Mouse (Mus musculus): Measurements from ENCODE around the gene Kyat3.
A peak's percentile ranks its signal among the peaks of the same experiment; 100 is the strongest.
"Not testable (repeated sequence)": the region's sequence is repeated elsewhere in the genome, so short reads cannot be mapped to it uniquely, and the experiment has no call there.

Kyat3 gene

DNA sequence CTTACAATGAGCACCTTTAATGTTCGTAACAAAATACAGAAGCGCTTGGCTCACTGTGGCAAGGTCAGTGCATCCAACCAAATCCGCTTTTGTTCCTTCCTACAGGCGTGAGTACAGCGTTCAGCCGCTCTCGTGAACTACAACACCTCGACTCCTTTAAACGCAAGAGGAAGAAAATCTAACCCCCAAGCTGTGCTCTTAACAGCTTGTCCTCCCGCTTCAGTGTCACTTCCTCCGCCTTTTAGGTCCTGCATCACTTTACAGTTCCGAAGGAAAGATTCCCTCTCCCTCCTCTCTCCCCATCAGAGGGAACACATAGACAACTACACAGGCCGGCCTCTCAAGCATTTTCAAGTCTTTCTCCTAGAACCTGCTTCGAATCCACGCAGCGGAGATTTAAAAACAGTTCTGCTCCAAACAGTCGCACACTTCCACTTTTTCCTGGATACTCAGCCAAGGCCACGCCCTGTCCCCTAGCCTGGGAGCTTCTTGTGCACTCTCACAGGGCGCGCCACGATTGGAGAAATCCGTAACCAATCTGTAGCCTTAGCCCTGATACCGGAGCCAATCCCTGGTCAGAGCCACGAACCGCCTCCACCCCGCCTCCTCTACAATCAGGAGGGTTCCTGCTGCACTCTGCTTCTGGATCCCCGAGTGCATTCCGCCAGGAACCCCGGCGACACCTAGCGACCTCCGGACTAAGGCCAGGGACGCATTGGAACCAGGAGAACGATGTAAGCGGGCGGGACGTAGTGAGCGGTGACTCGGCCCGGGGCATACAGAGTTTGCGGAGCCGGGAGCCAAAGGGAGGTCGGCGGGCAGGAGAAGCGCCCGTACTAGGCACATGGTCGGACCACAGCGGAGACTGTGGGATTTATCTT is at the start of gene Kyat3:
Gene Kyat3 (plus strand): TSS at position 610 of the 881 bp plus-strand sequence.
- peak; percentile 70 to 81 for DNase-seq (ENCODE audit: low spot score in 2 of 2)

DNA sequence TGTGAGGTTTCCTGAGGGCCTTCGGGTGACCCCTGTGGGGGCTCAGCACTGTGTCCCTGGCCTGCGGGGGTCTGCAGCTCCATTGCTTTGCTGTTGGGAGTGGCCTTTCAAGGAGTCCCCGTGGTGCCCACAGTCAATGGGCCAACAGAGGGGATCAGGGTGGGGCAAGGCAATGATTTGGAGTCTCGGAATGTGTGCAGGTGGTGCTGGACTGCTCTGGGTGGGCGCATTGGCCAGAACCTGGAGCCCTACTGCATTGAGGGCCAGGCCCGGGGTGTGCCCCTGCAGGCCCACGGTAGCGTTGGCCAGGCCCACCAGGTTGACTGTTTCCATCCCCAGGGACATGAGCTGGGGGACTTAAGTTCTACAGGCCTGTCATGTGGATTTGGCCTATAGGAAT is 36.1 kb upstream of the Kyat3 start:
- DNase-seq (ENCODE audit: low spot score in 2 of 2): no peak

DNA sequence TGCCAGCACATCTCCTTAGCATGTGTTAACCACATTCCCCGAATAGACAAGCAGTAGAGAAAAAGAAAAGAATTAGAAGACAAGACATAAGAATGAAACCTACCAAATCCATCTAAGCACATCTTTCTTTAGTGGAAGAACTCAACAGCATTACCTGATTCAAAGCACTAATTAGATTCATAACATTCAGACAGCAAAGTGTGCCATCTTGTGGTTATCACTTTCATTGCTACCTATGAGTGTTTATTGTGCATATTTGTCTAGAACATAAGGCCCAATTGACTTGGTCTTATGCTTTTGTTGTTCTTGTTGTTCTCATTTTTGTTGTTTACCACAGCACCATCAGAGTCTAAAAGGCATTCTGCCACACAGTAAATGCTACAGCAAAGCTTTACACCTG is 26.2 kb upstream of the Kyat3 start:
- DNase-seq (ENCODE audit: low spot score in 2 of 2): no peak

DNA sequence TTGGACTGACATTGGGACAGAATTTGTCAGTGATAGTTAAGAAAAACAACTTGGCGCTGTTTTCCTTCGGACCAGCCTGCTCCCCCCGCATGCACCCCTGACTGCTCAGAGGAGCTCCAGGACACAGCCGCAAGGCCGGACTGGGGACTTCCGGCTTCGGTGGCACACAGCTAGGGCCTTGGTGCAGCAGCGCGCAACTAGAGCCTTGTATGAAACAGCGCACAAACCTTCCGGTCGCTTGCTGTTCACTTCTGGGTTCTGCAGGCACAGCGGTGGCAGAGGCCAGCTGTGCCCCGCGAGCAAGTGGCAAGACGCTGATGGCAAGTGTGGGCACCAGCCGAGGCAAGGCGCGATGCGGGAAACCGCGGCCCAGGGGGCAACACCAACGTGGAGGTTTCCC is 12.9 kb upstream of the Kyat3 start:
- DNase-seq (ENCODE audit: low spot score in 2 of 2): no peak

DNA sequence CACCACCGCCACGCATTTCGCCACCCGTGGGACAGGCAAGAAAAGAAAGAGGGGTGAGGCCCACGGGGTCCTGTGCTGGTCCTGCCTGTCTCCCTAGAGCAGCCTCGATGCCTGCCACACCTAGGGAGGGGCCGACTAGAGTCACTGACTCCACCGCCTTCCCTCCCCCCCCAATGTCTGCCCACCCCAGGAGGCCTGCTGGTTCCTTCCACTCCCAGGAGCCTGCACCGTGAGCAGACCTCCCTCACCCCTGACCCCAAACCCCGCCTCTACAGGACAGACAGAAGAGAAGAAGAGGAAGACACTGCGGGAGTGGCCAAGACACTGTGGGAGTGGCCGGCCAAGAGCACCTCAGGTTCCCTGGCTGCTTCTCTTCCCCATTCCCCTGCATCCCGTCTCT is 12.5 kb upstream of the Kyat3 start:
- no peak for DNase-seq (ENCODE audit: low spot score in 2 of 2)

DNA sequence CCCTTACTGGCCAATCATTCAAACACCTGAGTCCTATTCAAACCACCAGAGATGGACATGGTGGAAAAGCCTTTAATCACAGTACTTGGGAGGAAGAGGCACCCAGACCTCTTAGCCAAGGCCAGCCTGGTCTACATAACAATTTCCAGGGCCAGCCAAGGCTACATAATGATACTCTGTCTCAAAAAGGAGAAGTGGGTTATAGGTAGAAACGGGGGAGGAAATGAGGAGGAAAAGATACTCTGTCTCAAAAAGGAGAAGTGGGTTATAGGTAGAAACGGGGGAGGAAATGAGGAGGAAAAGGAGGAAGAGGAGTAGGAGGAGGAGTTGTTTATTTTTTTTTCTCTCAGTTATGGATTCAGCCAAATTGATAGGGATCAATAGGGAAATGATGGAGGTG is 4.3 kb upstream of the Kyat3 start:
- no peak for DNase-seq (ENCODE audit: low spot score in 2 of 2)

DNA sequence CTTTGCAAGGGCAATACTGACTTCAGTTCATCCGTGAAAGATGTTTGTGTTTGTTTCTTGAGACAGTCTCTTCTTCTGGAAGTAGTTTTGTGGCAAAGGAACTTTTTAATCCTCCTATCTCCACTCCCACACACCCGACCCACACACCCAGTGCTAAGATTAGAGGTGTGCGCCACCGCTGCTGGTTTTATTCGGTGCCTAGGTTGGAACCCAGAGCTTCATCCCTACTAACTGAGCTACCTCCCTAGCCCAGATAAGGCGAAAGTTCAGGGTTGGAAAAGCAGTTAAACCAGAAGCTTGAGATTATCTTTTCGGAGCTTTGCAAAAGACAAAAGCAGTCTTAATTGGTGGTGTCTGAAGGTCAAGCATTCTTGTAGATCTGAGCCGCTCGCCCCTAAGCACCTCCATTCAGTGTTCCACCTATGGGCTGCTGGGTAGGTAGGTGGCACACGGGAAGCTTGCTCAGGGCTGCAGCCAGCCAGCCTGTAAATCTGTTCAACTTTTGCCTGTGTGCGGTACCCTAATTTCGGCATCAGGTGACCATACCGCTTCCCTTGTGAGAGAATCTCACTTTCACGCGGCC is 647 bp downstream of the Kyat3 start:
- DNase-seq (ENCODE audit: low spot score in 2 of 2): no peak

DNA sequence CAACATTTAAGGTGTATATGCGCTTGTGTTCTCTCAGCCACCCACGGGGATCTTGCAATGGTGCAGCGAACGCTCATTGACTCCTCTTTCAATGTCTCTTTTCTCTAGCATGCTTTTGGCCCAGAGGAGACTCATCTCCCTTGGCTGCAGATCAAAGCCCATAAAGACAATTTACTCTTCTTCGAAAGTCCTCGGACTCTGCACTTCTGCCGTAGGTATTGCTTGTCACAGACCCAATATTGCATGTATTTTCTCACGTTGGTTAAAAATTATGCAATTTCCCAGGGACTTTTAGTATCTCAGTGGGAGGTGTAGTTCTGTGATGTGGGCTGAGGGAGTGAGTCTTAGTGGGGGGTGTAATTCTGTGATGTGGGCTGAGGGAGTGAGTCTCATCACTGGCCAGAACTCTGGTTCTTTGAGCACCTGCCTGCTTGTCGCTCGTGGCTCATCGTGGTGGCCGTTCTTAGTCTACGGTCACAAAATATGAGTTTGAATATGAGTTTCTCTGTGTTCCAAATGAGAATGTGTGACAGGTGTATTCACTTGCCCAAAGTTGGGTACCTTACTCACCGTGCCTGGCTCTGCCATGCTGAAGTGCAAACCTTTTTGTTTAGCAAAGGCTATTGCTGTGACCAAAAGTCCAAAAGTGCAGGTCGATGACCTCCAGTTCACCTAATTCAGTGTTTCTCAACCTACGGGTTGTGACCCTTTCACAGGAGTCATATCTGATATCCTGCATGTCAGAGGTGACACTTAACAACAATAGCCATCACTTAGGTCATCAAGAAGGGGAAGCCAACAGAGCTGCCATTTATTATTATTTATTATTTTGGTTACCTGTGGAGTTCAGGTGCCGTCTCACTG is 6.0 kb downstream of the Kyat3 start:
- no peak for DNase-seq (ENCODE audit: low spot score in 2 of 2)

DNA sequence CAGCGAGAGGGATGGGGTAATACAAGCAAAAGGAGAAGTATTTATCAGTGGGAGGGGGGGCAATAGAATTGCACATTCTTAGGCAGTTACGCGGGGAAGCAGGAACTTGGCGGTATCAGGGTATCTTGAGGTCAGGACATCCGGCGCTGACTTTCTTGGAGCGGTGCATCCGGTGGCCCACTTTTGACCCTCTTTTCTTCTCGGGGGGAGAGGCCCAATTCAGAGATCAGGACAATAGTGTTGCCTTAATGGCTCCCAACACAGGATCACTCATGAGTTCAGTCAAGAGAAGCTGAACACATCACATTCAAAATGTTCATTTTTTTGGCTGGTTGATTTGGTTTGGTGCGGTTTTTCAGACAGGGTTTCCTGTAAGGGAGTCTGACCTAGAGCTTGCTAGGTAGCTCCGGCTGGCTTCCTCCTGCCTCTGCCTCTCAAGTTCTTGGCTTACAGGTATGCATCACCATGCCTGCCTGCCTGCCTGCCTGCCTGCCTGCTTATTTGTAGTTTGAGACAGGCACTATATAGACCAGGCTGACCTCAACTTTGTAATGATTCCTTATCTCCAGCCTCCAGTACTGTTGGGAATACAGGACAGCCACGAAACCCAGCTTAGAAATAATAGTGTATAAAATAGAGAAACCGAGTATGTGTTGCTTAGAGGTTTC is 7.5 kb downstream of the Kyat3 start:
- not testable (repeated sequence) for DNase-seq (ENCODE audit: low spot score in 2 of 2)

DNA sequence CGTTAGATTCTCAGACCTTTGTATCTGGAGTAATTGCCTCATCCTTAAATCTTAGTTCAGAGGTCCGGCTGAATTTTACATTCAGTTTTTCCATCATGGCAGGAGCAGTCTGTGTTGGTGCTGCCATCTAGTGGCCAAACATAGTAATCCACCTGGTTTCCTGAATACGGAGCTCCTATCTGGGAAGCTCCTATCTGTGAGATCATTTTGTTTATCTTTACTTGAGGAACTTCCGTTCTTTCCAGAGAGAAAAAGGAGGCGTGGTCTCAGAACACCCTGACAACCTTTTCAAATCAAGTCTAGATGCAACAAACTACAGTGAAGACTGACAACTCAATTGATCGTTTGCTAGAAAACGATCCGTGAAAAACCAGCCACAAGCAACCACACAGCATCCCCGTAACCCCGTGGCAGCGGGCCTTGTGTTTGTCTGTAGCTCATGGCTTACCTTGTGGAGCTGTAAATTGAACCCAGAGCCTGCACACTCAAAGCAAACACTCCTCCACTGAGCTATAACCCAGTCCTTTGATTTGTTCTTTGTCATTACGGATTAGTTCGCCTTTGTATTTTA is 8.1 kb downstream of the Kyat3 start:
- peak; percentile 62 to 76 for DNase-seq (ENCODE audit: low spot score in 2 of 2)

DNA sequence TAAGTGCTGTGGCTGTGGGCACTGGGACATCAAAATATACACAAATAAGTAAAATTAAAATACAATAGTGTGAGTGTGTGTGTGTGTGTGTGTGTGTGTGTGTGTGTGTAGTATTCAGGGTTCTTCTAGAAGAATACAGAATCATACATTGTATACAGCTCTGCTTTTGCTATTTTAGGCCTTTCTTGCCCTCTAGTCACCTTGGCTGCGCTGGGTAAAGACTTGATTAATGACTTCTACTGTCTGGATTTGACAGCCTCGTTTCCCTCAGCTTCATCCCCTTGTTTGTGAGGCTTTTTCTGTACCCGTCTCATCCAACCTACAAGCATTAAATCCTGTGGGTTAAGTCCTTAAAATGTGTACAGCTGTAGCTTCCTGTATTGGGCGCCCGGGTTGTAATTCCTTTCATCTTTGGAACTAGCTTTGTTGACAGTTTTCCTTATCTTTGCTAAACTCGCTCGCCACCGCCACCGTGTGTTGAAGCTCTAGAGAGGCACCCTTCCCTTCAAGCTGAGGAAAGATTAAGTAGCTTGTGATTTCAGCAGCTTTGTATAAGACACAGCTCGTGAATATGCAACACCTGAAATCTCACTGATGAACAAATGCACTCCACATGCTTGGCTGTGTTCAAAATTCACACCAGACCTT is 9.6 kb downstream of the Kyat3 start:
- DNase-seq (ENCODE audit: low spot score in 2 of 2): peak; percentile 24 to 36

DNA sequence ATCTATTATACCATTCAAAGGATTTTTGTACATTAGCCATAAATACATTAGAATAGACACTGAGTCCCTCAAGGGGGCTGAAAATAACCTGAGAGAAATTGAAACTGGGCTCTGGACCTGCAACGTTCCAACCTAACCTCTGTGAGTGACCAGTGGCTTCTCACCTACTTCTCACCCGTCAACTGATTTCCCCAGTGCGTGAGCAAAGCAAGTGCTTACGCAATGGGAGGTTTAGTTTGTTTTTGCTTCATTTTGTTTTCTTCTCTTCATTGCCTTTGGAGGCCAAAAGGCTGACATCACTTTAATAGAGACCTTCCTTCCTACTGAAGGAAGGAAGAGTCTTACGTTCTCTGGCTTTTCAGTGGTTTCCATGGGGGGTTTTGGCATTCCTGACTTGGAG is 10.5 kb downstream of the Kyat3 start:
- no peak for DNase-seq (ENCODE audit: low spot score in 2 of 2)

DNA sequence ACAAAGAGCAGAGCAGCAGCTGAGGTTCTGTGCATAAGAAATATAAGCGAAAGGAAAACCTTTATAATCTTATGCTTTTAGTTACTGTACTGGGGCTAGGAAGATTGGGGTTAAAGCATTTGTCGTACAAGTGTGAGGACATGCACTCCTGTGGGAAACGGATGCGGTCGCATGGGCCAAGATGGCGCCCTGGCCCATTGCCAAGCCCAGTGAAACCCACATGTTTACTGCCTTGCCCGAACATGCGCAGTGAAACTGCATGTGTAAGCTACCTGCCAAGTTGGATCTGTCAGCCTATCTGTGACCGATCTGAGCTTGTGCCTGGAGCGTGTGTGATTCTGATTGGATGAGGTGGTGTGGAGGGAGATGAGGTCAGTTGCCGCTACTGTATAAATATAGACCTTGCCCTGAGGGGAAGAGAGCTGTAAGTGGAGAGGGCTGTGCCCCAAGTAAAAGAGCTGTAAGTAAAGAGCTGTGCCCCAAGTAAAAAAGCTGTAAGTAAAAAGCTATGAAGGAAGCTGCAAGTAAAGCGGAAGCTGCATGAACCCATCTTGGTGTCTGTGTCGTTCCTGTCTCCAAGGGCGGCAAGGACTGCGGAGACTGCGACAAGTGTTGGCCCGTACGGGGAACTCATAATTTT is 11.7 kb downstream of the Kyat3 start:
- not testable (repeated sequence) for DNase-seq (ENCODE audit: low spot score in 2 of 2)

DNA sequence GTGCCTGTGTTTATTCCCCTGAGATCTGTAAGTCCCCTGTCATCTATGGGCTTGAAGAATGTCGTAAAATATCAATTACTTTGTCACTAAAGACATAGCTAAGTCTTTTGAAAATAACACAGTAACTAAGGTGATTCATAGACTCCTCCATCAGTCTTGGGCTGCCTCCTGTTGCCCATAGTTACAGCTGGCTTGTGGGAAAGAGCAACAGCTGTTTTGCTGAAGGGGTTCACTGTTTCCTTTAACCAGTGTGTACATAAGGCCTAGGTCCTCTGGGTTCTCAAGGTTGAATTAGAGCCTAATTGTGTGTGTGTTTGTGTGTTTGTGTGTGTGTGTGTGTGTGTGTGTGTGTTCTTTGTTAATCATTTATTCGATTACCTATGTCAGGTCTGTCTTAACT is 24.6 kb downstream of the Kyat3 start:
- no peak for DNase-seq (ENCODE audit: low spot score in 2 of 2)

DNA sequence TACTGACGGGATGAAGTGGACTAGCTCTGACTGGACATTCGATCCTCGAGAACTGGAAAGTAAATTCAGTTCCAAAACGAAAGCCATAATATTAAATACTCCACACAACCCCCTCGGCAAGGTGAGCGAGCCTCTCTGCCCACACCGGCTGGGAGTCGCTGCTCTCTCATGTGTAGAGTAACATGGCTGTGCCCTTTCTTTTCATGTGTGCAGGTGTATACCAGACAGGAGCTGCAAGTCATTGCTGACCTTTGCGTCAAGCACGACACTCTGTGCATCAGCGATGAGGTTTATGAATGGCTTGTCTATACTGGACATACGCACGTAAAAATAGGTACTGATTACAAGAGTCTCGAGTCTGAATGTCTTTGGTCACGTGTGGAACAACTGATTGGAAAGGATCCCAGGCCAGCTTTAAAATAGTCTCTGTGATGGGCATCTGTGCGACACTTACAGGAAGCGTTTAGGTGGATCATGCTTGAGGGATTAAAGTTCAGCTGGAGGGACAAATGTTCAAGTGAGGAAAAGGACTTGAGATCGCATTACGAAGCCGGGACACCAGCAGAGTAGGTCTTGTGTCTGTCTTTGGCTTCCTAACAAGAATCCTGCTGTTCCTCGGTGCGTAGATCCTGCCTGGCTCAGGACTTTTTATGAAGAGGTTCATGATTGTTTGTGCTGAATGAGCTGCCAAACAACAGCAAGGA is 25.3 kb downstream of the Kyat3 start:
- DNase-seq (ENCODE audit: low spot score in 2 of 2): no peak

DNA sequence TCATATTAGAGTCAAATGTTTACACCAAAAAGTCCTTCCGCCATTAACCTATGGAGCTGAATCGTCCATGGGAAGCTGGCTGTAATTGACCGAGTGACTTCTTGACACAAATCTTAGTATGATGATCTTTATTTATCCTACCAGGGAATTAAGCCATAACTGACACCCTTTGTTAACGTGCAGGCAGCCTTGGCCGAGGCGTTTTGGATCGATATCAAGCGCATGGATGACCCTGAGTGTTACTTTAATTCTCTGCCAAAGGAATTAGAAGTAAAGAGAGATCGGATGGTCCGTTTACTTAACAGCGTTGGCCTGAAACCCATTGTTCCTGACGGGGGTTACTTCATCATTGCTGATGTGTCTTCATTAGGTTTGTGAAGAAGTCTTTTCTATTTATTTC is 33.4 kb downstream of the Kyat3 start:
- no peak for DNase-seq (ENCODE audit: low spot score in 2 of 2)

DNA sequence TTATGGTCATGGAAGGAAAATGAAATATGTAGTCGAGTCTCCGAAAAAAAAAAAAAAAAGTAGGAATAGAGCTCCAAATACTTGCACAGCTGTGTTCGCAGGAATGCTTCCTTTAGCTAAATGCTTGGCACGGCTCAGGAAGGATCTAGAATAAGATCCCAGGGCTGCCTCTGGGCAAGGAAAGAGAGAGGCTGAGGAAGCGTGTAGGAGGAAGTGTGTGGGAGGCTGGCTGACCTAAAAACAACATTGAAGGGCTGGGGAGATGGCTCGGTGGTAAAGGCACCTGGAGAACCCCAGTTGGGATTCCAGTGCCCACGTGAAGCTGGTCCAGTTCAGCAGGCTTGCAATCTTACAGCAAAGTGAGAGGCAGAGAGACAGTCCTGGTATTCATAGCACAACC is 40.0 kb downstream of the Kyat3 start:
- DNase-seq (ENCODE audit: low spot score in 2 of 2): no peak

DNA sequence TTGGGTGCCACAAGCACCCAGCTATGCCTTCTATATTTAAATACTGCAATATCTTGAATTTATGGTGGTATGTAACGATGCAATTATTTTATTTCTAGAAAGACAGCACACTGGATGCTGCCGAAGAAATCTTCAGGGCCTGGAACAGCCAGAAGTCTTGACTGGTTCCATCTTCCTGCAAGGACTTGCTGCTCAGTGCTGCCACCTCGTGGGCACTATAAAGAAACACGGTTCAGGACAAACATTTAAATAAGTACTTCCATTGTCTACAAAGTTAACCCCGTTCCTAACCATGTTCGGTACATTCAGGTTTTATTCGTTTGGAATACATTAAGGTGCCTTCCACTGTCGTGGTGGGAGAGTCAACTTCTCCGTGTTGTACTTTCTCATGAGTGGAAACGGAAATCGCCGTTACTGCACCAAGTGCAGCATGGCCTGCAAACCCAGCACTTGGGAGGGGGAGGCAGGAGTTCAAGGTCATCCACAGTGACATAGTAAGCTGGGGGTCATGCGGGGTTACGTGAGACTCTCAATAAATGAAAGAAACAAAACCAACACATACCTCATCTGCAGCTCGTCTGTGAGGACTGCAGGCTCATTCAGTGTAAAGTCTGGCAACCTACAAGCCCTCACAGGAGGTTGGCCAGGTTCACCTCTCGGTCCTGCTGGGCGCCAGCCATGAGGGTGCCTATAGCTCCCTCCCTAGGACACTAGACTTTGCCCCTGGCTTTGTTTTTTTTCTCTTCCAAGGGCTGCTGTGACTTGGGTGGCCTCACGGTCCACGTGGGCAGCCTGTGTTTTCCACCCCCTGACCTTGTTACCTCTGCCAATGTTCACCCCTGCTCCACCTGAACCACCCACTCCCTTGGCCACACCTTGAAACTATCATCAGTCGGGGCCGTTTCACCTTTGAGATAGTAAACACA is 43.4 kb downstream of the Kyat3 start:
- peak in 1 of 2 experiments; percentile 10 for DNase-seq (ENCODE audit: low spot score in 2 of 2)

DNA sequence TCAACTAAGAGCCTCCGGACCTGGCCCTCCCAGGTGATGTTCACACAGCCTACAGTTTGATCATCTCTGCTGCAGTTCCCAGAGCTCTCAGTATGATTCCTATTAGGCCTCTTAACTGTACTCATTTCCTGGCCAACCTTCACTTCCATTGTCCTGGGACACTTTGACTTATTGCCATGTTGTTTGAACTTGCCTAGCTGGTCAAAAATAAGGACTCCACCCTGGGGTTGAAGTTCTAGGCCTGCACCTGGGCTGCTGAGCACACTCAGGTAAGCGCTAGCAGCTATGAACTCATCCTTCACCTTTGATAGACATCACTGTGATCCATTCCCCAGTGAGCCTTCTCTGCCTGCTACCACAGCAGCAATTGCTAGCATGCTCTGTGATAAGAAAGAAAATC is 44.2 kb downstream of the Kyat3 start:
- DNase-seq (ENCODE audit: low spot score in 2 of 2): no peak
